Mouse (Mus musculus): ENCODE results near the gene Gas7.

DNA sequence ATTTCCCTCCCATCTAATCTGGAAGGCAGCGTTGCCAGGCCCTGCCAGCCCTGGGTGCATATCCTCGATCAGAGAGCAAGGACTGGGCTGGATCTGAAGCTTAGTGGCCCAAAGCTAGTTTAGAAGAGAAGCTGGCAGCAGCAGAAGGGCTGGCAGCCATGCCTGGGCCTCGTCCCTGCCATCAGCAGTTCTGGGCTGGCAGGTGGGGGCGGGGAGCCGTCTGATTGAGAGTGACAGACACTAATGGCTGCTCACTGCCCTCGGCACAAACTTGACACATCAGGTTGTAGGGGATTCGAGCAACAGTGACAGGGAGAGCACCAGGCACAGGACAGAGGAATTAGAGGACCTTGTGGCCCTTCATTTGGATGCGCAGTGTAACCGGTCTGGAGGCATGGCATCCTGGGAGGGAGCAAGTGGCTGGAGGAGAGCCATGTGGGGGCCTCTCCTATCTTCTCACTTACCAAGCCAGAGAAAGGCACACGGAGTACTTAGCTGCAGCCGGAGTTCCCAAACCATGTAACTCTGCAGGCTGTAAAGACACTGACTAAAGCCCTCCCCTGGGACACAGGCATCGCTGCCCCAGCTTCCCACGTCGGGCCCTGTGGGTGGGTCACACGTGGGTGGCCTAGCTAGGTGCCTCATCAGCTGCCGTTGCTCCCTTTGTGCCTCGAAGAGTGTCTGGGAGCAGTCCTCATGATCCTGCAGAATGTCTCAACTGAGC, 200.2 kb downstream of the Gas7 start:
- TF ChIP-seq EP300 (IDR thresholded peaks at IDR 0.05; ENCODE audit: insufficient read depth, low read depth, low read length) (no peak), CTCF (IDR thresholded peaks at IDR 0.05) (no peak)

All from heart, adult 2 months (tissue).